Mouse (Mus musculus) kidney, adult 2 months (tissue): Measurements from ENCODE around the gene Zfp277. TPM values are rescaled to one million over a fixed set of nuclear protein-coding genes. Genes with fewer than 3 reads are reported as not detected.
A peak's percentile ranks its signal among the peaks of the same experiment; 100 is the strongest.

Experiments used
- DNase-seq: peaks from one replicate; pipeline ENCODE4 v3.0.0; 2021
- H3K27ac ChIP-seq: fragments of 200-500 bp; 2 replicates; pipeline ENCODE4 v1.5.1; 2012; ENCODE audit warnings: low read depth, low read length, control low read depth, inconsistent platforms; ENCODE audit not compliant: insufficient read depth
- H3K27me3 ChIP-seq: fragments of 200-500 bp; replicated peaks from 2 replicates; pipeline ENCODE4 v1.6.1; 2012; ENCODE audit warnings: mild to moderate bottlenecking, moderate library complexity, low read length, inconsistent platforms; ENCODE audit not compliant: control insufficient read depth, insufficient read depth
- H3K36me3 ChIP-seq: fragments of 200-500 bp; 2 replicates; pipeline ENCODE4 v1.6.1; 2012; ENCODE audit warnings: mild to moderate bottlenecking, moderate library complexity, low read length, inconsistent platforms; ENCODE audit not compliant: control insufficient read depth, insufficient read depth
- H3K4me1 ChIP-seq: fragments of 200-500 bp; 2 replicates; pipeline ENCODE4 v1.6.1; 2011; ENCODE audit warnings: low read length; ENCODE audit not compliant: control insufficient read depth, insufficient read depth
- H3K4me3 ChIP-seq: fragments of 200-500 bp; 2 replicates; pipeline ENCODE4 v1.5.1; 2011; ENCODE audit warnings: mild to moderate bottlenecking, low read depth, low read length, control low read depth; ENCODE audit not compliant: insufficient read depth
- CTCF ChIP-seq: fragments of 200-500 bp; conservative IDR thresholded peaks from 2 replicates; pipeline ENCODE4 v1.5.1; 2011; ENCODE audit warnings: low read depth, mild to moderate bottlenecking, control low read depth, low read length, moderate library complexity, mixed read lengths; ENCODE audit not compliant: insufficient read depth, insufficient read length
- POLR2A ChIP-seq: fragments of 200-500 bp; IDR thresholded peaks from one replicate; pipeline ENCODE4 v1.6.1; 2011; ENCODE audit warnings: low read depth, low read length, control low read depth
- WGBS: fragments of 180-500 bp; shearing (Covaris S2); methylation state at CpG from one replicate; pipeline ENCODE4 v1.1.7; 2018; 5-methylcytosine and 5-hydroxymethylcytosine counted together
- polyA plus RNA-seq: library from polyadenylated mRNA; depleted of rRNA; stranded (reverse); fragments of >200 nt; gene quantifications from 2 replicates; pipeline ENCODE4 v1.2.3, GENCODE M21; 2012

The Zfp277 gene
- polyA plus RNA-seq, 1 experiment: 7.3 TPM

GRCm38 (mm10) chr12:40348251-40348650, 97.5 kb downstream of the Zfp277 start:
- H3K4me3 ChIP-seq: no peak overlapping the region
- H3K27me3 ChIP-seq: no peaks in the 10 kb centered on the region
- no peak for DNase-seq
- no peak for TF ChIP-seq POLR2A
- TF ChIP-seq CTCF: no peak
- H3K4me1 ChIP-seq: no peaks in the 10 kb centered on the region
- H3K27ac ChIP-seq: no peak overlapping the region
- H3K36me3 ChIP-seq: no peaks in the 10 kb centered on the region
- WGBS: 44% methylated on average over 4 of the region's 4 CpGs

- Histone ChIP-seq H3K27ac (no peak overlapping the region), H3K4me1 (no peaks in the 10 kb centered on the region), H3K4me3 (no peak overlapping the region), H3K36me3 (no peaks in the 10 kb centered on the region), H3K27me3 (no peaks in the 10 kb centered on the region)
- WGBS: 71% methylated on average over 10 of the region's 10 CpGs
- no peak for TF ChIP-seq CTCF
- no peak for TF ChIP-seq POLR2A
- DNase-seq: no peak
Measured at GRCm38 (mm10) chr12:40347060-40347698, 98.5 kb downstream of the Zfp277 start.

GRCm38 (mm10) chr12:40341443-40341842, 104.3 kb downstream of the Zfp277 start:
- TF ChIP-seq POLR2A (no peak), CTCF (no peak)
- Histone ChIP-seq H3K4me3 (no peak overlapping the region), H3K27me3 (no peaks in the 10 kb centered on the region), H3K27ac (no peak overlapping the region), H3K4me1 (peaks cover 3% of the 10 kb centered on the region; the same call in 1 of the 2 replicates), H3K36me3 (no peaks in the 10 kb centered on the region)
- whole genome bisulfite sequencing: 28% methylated on average over 5 of the region's 5 CpGs
- DNase-seq: peak; percentile 75

- DNase-seq: peak; percentile 64
- no peak for TF ChIP-seq POLR2A
- no peak for TF ChIP-seq CTCF
- no peak overlapping the region for H3K27ac ChIP-seq
- peaks cover 1% of the 10 kb centered on the region; the same call in 1 of the 2 replicates for H3K36me3 ChIP-seq
- no peaks in the 10 kb centered on the region for H3K27me3 ChIP-seq
- 65% methylated on average over 3 of the region's 3 CpGs for WGBS
- H3K4me1 ChIP-seq: no peaks in the 10 kb centered on the region; the same call in 1 of the 2 replicates
- H3K4me3 ChIP-seq: no peak overlapping the region
Measured at GRCm38 (mm10) chr12:40335303-40335702, 110.4 kb downstream of the Zfp277 start.

- no peak overlapping the region for H3K4me3 ChIP-seq
- TF ChIP-seq CTCF: no peak
- TF ChIP-seq POLR2A: no peak
- H3K27me3 ChIP-seq: no peaks in the 10 kb centered on the region
- WGBS: 94% methylated on average over 3 of the region's 3 CpGs
- peaks cover 6% of the 10 kb centered on the region; the same call in 1 of the 2 replicates for H3K4me1 ChIP-seq
- H3K27ac ChIP-seq: no peak overlapping the region
- DNase-seq: no peak
- H3K36me3 ChIP-seq: peaks cover 1% of the 10 kb centered on the region; the same call in 1 of the 2 replicates
Measured at GRCm38 (mm10) chr12:40331467-40331866, 114.2 kb downstream of the Zfp277 start.

GRCm38 (mm10) chr12:40327012-40327660, 118.6 kb downstream of the Zfp277 start:
- H3K4me3 ChIP-seq: no peak overlapping the region
- TF ChIP-seq POLR2A (no peak), CTCF (no peak)
- 45% methylated on average over 5 of the region's 5 CpGs for WGBS
- H3K4me1 ChIP-seq: peaks cover 6% of the 10 kb centered on the region; the same call in 1 of the 2 replicates
- H3K27ac ChIP-seq: no peak overlapping the region; the same call in 1 of the 2 replicates
- no peaks in the 10 kb centered on the region for H3K27me3 ChIP-seq
- peaks cover 1% of the 10 kb centered on the region; the same call in 1 of the 2 replicates for H3K36me3 ChIP-seq
- peak; percentile 76 for DNase-seq

GRCm38 (mm10) chr12:40325582-40325981, 120.1 kb downstream of the Zfp277 start:
- Histone ChIP-seq H3K27ac (no peak overlapping the region), H3K4me3 (no peak overlapping the region), H3K36me3 (peaks cover 4% of the 10 kb centered on the region; the same call in 1 of the 2 replicates), H3K4me1 (peaks cover 6% of the 10 kb centered on the region; the same call in 1 of the 2 replicates), H3K27me3 (no peaks in the 10 kb centered on the region)
- 92% methylated on average over 5 of the region's 5 CpGs for WGBS
- TF ChIP-seq CTCF: no peak
- no peak for TF ChIP-seq POLR2A
- DNase-seq: no peak
